Mouse (Mus musculus): ENCODE measurements at regions not wholly inside any gene's neighbourhood (a gene's known extent, or its start where the extent isn't known, plus 50 kb on each side); places are given as distances from the start of the nearest gene placed in this dataset.

DNA sequence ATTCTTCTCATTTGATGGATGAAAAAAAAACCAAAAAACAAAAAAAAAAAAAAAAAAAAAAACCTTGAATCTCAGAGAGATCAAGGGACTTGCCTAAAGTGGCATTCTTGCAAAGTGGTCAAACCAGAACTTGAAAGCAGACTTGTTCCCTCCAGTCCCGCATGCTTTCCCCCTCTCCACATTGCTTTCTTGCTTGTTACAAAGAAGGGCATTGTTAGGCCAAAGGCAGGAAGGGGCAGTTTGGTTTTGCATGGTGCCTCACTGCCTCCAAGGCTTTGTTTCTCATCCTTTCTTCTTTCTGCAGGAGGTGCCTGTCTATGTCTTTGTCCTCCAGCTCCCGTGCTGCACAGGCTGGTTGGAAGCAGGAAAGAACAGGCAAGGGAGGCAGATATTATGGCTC is 356.2 kb upstream of the Tenm4 start:
- no peak for DNase-seq (ENCODE audit: low read depth)

DNA sequence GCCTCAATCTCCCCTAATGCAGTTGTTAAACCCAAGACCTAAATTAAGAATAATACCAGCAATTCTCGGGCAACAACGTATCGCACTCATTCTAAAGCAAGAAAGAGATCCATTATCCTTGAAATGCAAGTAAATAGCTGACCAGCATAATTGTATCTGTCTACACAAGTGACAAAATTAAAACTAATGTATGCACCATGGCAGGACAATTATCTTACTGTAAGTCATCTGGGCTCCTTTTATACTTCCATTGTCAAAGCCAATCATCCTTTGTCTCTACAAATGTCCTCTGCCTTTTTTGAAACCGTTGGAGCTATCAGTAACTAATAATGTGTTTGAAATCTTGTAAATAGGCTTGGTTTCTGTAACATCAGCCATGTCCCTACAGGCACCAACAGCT is 347.5 kb upstream of the Tenm4 start:
- no peak for DNase-seq (ENCODE audit: low read depth)

DNA sequence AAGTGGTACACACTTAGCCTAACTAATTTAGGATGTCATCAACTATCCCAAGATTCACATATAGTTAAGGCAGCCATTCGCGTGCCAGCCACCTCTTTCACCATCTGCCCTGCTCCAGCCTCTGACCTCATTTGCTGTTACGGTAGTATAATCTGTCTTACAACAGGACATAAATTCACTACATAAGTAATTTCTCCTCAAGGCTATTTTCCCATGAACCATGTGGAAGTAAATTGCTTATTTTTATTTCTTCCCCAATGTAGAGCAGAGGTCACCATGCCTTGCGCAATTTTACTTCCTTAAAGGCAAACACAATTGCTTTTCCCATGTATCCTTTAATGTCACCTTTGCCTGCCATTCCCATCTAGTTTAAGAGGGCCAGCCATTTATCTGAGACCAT is 341.2 kb upstream of the Tenm4 start:
- DNase-seq (ENCODE audit: low read depth): no peak

DNA sequence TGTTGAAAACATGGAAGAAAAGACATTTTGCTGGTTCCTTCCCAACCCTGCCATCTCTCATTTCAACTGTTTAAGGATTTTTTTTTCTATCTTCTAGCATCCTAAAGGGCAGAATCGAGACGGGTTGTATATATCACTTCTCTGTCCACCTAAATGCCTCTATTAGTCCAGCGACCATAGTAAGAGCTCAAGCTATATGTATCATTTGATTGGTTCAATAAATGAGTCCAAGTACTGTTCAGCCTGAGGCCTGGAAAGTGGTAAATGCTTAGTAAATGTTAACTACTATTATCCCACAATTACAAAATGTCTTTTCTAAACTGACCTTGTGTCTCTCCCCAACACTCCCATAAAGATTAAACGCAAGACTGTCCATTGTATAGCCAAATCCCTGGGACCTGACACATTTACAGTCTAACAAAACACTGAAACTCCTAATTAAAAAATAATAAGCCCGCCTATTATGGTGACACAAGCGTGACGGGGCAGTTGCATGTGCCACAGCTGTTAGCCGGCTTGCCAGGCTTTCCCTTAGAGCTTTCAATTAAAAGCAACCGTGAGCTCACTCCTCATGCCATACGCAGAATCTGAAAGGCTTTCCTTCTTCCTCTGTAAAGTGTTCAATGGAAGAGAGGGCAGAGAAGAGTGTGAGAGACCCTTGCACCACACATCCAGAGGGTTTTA is 336.7 kb upstream of the Tenm4 start:
- DNase-seq (ENCODE audit: low read depth): no peak

DNA sequence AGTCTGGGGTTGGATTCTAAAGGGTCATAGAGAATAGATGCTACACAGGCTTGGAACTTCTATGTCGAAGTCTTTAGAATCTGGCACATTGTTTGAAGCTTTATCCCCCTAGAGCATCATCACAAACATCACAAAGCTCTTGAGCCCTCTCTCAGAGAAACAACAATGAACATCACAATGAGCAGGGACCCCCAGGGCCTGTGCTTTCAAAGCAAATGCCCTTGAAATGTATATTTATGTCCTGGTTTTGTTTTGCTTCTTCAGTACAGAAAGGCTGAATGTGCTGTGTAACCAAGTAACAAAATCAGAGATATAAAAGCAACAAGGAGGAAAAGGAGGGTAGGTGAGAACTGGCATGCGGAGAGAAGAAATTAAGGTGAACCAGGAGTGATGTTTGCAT is 330.6 kb upstream of the Tenm4 start:
- no peak for DNase-seq (ENCODE audit: low read depth)

DNA sequence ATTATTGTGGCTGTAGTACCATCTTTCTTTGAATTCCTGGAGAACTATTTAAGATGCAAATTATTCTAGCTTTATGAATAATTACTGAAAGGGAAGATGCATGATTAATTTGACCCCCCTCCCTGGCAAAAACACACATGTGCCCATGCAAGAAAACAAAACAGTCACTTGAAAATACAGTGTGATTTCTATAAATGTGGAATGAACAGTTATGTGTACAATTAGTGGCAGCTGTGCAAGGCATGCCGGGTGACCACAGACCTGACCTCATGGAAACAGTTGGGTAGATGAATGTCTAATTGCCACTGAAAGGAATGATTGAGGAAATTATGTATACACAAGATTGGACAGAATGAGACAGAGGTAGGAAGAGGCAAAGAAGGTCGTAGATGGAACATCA is 321.2 kb upstream of the Tenm4 start:
- no peak for DNase-seq (ENCODE audit: low read depth)

DNA sequence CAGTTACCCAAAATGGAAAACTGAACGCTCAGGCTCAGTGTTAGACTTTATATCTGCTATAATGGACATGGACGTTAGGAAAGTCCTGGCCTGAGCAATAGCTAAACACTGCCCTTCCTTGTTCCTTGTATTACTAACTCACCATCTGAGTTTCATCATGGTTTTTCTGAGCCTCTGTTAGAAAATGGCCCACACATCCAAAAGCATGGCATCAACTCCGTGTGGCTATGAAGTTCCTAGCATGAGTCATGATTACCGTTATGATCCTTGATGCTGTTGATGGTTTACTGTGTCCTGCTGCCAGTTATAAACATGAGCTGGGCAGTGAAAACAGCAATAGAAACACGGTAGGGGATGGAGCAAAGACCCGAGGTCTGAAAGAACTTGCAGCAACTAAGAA is 318.4 kb upstream of the Tenm4 start:
- DNase-seq (ENCODE audit: low read depth): peak; percentile 57

DNA sequence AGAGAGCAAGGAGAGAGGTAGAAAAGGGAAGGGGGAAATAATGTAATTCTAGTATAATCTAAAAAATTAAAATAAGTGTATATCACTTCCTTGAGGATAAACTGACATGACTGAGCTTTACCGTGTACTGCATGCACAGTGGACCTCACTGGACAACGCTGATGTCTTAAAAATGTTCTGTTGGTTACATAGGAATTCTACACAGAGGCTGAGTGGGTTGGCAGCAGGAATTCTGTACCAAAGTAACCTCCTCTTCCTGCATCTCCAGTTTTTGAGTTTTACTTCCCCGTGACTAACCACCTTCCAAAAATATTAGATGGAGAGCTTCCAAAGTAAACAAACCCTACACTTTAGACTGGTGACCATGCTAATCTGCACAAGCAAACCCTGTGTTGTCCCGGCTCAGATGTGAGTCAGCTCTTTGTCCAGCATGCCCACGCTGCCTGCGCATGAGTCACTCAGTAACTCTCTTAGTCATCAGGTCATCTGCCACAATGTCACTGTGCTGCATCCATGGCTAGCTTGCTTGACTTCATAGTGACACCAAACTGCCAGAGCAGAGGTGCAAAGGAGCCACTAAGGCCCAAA is 317.7 kb upstream of the Tenm4 start:
- peak; percentile 90 for DNase-seq (ENCODE audit: low read depth)

DNA sequence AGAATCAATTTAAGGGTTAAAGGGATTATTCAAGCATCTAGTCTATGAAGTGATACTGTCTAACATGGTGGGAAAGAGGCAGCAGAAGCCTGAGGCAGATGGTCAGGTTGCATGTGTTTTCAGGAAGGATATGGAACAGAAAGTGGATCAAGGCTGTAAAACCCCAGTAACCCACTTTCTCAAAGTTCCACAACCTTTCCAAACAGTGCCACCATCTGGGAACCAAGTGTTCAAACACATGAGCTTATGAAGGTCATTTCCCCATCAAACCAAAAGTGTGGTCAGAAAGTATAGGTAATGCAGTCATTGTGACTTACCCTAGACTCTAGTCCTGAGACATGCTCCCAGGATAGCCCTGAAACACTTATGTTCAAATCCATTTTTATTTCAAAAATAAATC is 312.8 kb upstream of the Tenm4 start:
- no peak for DNase-seq (ENCODE audit: low read depth)

DNA sequence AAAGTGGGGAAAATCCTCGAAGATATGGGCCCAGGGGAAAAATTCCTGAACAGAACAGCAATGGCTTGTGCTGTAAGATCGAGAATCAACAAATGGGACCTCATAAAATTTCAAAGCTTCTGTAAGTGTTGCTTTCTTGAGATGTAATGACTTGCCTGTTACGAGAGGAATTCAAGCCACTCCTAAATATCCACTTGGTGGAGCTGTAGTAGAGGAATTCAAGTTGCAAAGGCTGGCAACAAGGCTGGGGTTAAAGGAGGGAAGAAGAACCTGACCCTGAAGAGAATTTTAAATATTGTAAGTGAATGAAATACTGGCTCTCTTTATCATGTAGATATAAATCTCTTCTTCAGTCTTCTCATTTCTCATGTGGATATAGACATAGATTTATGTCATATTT is 306.8 kb upstream of the Tenm4 start:
- no peak for DNase-seq (ENCODE audit: low read depth)

DNA sequence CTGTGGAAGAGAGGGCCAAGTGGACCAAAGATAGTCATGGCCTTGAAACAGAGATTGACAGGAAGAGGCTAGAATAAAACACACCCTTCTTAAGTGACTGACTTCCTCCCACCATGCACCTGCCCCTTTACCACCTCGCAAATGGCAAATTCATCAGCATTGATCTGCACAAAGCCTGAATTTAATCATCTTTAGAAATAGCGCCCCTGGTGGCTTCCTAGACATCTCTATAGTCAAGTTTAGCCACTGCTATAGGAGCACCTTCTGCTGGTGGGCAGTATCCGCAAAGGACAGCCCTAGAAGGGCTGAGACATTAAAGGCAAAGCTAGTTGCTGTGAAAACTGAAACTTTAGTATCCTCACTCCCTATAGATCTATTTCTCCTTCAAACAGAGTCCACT is 305.8 kb upstream of the Tenm4 start:
- DNase-seq (ENCODE audit: low read depth): no peak

DNA sequence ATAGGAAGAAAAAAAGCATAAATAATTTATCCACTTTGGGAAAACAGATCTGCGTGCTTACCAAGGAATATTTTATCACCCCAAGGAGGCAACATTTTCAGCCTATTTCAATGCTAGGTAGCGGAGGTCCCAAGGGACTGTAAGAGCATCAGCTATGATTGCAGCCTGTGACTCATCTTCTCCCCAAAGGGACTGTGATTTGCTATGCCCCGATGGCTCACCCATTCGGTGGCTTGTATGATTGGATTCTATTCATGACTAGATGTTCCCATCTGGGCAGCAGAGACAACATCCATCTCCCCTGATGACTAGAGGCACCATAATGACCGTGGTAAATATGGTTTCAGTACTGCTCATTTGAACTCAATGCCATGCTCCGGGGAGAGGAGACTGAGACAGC is 302.3 kb upstream of the Tenm4 start:
- DNase-seq (ENCODE audit: low read depth): no peak

DNA sequence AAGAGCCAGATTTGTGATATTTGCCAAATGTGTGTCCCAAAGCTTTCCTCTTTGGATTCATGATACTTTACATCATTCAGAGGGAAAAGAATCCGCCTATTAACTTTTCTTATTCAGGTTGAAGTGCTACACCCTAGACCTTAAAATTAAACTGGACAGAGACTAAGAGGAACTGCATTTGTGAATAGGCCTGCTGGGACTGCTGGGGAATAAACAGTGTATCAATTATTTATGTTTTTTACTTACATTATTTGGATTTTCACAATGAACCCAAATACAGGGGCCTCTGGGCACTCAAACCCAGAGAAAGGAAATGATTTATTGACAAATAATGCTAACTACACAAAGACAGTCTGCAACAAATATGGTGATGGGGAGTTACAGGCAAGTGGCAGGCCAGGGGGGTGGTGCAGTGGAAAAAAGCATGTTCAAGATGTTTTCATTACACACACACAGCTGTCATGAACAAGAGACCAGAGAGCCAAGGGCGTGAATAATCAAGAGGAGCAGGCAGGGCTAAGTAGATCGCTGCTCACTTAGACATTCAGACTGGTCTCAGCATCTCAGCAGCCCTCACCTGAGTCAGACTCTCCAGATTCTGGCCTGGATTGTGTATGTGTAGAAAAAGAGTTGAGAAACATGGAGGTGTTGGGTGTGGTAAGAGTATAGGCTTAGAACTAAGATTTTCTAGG is 290.3 kb upstream of the Tenm4 start:
- DNase-seq (ENCODE audit: low read depth): no peak

DNA sequence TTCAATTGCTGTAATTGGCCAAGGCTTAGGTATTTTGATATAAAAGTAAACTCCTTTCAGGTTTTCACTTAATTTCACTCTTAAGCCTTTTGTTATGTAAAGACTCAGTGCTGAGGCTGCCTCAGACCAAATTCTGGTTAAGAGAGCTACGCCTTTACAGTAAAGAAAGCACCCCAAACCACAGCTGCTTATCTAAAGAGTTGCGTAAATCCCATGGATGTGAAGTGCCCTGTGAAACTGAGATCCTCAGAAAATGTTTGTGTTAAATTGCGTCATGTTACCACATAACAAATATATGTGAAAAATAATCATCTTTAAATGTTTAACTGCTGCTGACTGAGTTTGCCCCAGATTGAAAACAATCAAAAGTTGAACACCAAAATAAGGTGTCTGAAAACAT is 269.5 kb upstream of the Tenm4 start:
- no peak for DNase-seq (ENCODE audit: low read depth)

DNA sequence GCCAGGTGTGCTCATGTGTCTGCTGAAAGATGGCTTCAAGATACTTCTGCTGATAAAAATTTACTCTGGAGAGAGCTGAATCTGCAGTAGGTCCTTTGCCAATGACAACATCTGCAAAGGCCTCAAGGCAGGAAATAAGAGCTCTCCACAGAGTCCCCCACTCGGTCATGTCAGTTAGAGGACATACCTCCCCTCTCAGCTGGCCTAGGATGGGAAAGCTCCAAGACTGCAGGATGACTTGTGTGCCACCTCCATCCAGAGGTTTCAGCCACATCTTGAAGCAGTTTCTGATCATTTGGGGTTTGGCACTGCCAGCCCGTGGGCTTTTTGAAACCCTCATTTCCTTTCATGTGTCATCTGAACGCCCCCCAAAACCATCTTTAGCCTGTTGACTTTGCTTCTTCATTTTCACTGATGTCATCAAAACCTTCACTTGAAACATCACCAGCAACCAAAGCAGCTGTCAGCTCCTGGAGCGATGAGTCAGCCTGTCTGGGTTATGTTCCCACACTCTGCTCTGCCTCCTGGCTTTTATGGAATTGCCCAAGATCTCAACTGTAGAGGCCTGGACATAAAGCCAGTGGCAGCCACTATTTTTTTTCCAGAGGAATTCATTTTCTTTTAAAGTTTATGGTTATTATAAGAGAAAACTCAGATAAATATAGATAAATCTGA is 256.5 kb upstream of the Tenm4 start:
- peak; percentile 94 for DNase-seq (ENCODE audit: low read depth)

DNA sequence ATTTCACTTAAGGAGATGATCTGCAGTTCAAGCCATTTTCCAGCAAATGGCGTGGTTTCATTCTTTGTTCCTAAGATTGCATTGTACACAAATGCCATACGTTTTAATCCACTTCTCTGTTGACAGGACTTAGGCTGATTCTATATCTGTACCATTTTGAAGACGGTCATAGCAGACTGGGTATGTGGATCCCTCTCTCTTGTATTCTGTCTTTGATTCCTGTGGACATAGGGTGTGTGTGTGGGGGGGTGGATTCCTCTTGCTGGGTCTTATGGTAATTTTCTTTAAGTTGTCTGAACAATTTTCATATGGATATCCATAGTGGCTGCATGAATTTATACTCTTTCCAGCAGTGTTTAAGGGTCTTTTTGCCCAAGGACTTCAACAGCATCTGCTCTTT is 251.1 kb upstream of the Tenm4 start:
- DNase-seq (ENCODE audit: low read depth): no peak

DNA sequence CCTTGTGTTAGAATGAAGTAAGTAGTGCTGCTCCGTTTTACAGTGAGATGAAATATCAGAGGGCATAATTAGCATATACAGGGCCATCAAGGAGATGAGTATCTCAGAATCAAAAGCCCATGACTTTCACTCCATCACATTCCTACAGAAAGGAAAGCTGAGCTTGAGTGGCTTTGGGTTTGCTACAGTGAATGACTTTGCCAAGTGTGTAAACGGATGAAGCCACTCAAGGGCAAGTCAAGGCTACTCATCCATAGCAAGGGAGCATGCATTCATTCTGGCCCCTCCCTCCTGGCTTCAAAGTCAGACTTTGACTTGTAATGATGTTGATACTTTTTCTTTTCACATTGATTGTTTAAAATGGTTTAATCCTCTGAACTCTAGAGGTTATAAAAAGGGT is 246.2 kb upstream of the Tenm4 start:
- no peak for DNase-seq (ENCODE audit: low read depth)

DNA sequence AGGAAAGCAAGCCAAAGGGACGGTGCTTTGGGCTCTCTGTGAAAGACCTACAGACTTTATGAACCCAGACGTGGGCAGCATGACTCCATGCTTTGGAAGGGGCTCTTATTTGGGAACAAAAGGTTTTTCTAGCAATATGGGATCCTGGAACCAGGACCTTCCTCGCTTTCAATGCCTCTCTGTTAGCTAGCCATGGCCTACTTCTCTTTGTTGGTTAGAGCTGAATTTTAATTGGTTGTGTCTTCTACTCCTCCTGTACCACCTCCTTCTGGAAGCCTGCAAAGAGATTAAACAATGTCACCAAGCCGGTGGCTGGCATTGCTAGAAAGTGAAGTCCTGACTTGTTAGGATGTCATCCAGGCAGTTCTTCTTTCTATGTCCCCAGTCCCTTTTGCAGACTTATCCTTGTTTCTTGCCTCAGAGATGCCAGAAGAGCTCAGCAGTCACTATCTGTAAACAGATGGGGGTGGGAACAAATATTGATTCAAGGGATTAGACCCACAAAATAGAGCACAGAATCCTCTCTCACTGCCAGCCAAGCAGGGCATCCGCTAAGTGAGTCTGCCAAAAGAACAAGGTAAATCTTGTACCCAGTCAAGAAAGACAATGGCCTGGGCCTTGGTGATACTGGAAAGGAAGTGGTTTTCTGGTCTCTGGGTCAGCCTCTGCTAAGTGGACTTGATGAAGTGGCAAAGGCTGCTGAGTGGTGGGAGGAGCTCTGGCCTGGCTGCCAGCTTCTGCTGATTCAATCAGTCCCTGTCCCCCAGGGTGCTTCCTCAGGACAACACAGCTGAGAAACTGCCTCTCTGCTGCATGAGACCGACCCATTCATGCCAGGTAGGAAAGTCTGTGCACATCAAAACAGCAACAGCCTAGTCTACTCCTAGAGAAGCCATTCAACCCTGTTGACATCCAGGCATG is 244.7 kb upstream of the Tenm4 start:
- no peak for DNase-seq (ENCODE audit: low read depth)

DNA sequence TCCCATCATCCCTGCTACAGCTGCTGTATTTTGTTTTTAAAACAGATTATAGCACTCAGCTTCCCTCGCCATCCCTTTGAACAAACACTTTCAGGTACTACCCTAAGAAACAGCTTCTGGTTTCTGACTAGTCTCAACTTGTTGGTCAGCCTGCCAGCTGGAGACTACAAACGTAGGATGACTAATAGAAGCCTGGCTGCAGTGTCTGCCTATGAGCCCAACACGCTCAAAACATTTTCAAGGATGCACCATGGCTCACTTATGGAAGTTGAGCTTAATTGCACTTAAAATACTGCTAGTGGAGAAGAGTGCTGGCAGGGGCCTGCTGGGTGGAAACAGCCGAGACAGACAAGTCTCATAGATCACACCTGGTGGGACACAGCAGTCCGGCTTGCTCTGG is 234.4 kb upstream of the Tenm4 start:
- DNase-seq (ENCODE audit: low read depth): peak; percentile 23

DNA sequence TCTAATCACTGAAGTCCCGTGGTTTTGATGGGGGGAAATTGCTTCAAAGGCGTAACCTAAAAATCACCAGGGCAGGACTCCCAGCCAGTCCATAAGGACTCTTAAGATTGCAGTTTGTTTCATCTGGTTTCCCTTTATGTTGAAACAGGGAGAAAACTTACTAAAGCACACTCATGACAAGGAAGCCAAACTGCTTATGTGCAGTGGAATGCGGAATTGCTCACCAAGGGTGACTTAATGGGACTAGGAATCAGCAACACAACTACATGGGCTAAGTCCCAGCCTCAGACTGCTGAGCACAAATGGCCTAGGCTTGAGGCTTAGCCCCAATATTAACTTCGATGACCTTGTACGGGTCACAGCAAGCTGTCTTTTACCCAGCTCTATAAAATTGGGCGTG is 227.6 kb upstream of the Tenm4 start:
- DNase-seq (ENCODE audit: low read depth): no peak

DNA sequence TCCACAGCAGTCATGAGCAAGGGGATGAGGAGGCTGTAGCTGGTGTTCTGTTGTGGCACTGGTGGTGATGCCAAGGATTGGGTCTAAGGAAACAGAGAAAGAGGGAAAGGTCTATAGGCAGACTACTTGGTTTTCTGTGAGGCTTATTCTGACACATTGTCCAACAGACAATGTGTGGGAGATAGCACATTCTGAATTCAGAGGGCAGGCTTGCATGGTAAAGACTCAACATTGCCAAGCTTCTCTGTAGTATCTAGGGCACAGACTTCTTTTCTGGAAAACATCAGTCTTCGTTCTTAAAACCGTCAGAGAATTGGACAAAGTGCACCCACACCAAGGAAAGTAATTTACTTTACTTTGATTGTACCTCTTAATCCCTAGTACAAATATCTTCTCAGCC is 218.7 kb upstream of the Tenm4 start:
- DNase-seq (ENCODE audit: low read depth): no peak

DNA sequence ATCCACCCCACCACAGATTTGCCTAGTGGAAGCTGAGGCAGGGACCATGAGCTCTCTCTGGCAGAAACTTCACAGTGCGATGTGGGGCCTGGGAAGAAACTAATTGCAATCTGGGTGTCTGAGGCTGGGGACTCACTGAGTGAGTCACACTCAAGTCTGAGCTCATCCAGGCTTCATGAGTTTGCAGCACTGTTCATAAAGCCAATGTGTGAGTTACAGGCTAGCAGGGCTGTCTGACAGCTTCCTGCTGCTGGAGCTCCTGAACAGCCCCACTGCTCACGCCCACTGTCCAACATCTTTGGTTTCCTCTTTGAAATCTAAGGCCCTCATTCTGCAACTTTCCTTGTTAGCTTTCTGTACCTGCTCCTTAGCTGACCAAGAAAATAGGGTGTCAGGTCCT is 216.5 kb upstream of the Tenm4 start:
- DNase-seq (ENCODE audit: low read depth): no peak

All from fibroblast of lung, adult 2 months (primary cell).